Mouse (Mus musculus) bone marrow, adult 2 months (tissue): Measurements from ENCODE around the gene Clpx.

Experiments used
- CTCF ChIP-seq: fragments of 200-500 bp; IDR thresholded peaks from 2 replicates; pipeline ENCODE4 v1.5.1; 2011; ENCODE audit warnings: low read length, control low read depth; ENCODE audit not compliant: control insufficient read depth, insufficient read depth
- POLR2A ChIP-seq: fragments of 200-500 bp; IDR thresholded peaks from 2 replicates; pipeline ENCODE4 v1.6.1; 2011; ENCODE audit warnings: low read depth, mild to moderate bottlenecking, control low read depth, low read length, borderline replicate concordance; ENCODE audit not compliant: control insufficient read depth

DNA sequence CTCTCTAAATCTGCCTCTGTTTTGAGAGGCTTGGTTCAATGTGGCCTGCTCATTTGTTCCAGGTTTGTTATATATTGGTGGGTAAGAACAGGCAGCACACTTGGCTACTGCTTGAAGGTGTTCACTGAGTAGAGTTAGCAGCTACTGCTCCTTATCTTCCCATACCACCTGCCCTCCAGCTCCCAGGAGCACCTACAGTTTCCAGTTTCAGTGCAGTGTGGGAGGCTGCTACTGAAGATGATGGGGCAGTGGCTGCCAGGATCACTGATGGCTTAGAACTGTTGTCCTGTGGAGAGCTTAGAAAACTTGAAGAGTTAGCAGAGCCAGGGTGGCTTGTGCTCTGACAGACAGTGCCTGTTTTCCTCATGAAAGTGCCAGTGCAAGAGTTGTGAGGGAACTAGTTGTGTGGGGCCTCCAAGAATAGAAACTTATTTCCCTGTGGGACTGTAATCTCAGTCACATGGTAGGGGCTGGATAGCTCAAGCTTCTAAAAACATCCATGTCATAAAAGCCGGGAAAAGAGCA is 65.0 kb downstream of the Clpx start:
- TF ChIP-seq POLR2A (no peak), CTCF (no peak)
